Mouse (Mus musculus): ENCODE measurements around the gene Kpna4. TPM values are rescaled to one million over a fixed set of nuclear protein-coding genes. Genes with fewer than 3 reads are reported as not detected.

Gene Kpna4
- polyA plus RNA-seq, 1 experiment from 2014 or later: 30.1 TPM

DNA sequence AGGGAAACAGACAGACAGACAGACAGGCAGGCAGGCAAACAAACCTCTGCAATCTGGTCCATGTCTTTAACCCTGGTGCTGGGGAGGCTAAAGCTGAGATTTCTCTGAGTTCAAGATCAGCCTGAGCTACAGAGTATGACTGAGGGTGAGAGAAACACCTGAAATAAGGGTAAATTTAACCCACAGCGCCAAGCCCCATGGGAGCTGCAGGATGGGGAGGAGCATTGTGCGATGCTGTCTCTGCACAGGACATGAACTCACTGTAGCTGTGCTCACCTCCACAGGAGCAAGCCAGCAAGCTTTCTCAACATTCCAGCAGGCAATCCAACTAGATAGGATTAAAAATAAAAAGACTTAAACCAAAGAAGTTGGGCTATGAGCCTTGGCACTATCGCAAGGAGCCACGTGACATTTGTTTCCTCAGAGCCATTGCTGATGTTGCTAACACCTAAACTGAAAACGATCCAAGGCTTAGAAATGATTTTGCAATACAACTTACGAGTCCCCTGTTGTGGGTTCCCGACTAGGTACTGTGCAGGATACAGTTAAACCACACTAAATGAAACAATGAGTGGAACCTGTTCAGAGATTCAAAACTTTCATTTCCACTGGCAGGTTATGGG, 15.6 kb upstream of the Kpna4 start:
- H3K9ac ChIP-seq: no peak overlapping the region
- no peak overlapping the region for H3K27ac ChIP-seq (replicated peaks)
- no peak overlapping the region for H3K4me2 ChIP-seq (replicated peaks)
- no peaks in the 10 kb centered on the region for H3K27me3 ChIP-seq
- no peaks in the 10 kb centered on the region for H3K36me3 ChIP-seq
- no peaks in the 10 kb centered on the region for H3K9me3 ChIP-seq (replicated peaks)
- H3K4me3 ChIP-seq (replicated peaks): no peak overlapping the region
- H3K4me1 ChIP-seq: no peaks in the 10 kb centered on the region
- WGBS: 87% methylated on average over 7 of the region's 7 CpGs
- ATAC-seq (ENCODE audit: insufficient number of reproducible peaks, low FRiP score, low TSS enrichment, low read depth): no peak

DNA sequence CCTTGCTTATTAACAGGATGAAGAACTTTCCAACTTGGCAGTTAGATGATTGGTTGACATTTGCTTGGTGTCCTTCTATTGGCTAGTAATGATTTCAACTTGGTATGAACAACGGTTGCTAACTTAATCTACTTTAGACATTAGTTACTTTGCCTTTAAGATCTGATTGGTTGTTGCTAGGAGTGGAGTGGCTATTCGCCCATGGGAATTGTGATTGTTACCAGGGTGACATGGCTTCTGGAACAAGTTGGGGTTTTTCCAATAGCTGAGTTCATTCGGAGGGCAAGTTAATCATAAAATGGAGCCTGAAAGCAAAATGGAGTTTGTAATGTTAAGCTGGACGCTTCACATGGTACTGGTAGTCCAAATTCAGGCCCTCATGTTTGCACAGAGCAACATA, 13.9 kb upstream of the Kpna4 start:
- Histone ChIP-seq H3K4me3 (replicated peaks) (no peak overlapping the region), H3K9ac (no peak overlapping the region), H3K27ac (replicated peaks) (no peak overlapping the region), H3K36me3 (no peaks in the 10 kb centered on the region), H3K4me2 (replicated peaks) (no peak overlapping the region), H3K4me1 (no peaks in the 10 kb centered on the region), H3K9me3 (replicated peaks) (no peaks in the 10 kb centered on the region), H3K27me3 (no peaks in the 10 kb centered on the region)
- ATAC-seq (ENCODE audit: insufficient number of reproducible peaks, low FRiP score, low TSS enrichment, low read depth): no peak
- 83% methylated on average over 4 of the region's 4 CpGs for whole genome bisulfite sequencing

DNA sequence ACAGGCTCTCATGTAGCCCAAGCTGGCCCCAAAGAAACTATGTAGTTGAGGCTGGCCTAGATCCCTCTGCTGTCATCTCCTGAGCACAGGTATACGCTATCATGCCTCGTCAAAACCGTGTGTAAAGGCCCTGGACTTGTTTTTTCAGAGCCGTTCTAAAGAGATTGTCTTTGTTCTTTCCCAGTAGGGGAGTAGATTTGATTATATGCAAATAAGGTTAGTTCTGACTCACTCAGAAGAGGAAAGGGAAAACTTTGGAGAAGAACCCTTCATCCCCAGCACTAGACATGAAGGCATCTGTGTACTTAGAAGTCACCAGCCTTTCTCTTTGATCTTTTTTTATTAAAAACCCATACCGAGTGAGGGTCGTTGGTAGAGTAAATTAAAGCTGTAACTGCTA, 9.1 kb upstream of the Kpna4 start:
- H3K9ac ChIP-seq: no peak overlapping the region
- WGBS: 74% methylated on average over 6 of the region's 6 CpGs
- no peak overlapping the region for H3K27ac ChIP-seq (replicated peaks)
- no peaks in the 10 kb centered on the region for H3K9me3 ChIP-seq (replicated peaks)
- no peak overlapping the region for H3K4me3 ChIP-seq (replicated peaks)
- H3K36me3 ChIP-seq: no peaks in the 10 kb centered on the region
- ATAC-seq (ENCODE audit: insufficient number of reproducible peaks, low FRiP score, low TSS enrichment, low read depth): no peak
- no peaks in the 10 kb centered on the region for H3K27me3 ChIP-seq
- H3K4me2 ChIP-seq (replicated peaks): no peak overlapping the region
- no peaks in the 10 kb centered on the region for H3K4me1 ChIP-seq

DNA sequence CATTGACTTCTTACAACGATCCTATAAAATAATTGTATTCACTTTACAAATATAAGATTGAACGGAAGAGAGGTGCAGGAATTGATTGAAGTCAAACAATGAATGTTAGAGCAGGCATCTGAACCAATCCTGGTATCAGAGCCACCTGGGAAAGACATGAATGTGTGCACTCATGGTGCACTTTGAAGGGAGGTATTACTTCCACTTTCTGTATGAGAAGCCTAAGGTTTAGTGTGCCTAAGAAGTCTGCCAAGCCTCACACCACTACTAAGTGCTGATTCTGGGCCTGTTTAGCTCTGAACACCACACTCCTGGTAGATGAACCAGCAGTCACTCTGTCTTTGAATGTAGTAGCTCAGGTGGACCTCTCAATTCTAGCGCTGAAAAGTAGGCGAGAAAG, 4.1 kb upstream of the Kpna4 start:
- no peaks in the 10 kb centered on the region for H3K9me3 ChIP-seq (replicated peaks)
- no peaks in the 10 kb centered on the region for H3K4me1 ChIP-seq
- H3K27ac ChIP-seq (replicated peaks): no peak overlapping the region
- ATAC-seq (ENCODE audit: insufficient number of reproducible peaks, low FRiP score, low TSS enrichment, low read depth): no peak
- no peaks in the 10 kb centered on the region for H3K27me3 ChIP-seq
- no peaks in the 10 kb centered on the region for H3K36me3 ChIP-seq
- 86% methylated on average over 4 of the region's 4 CpGs for WGBS
- no peak overlapping the region for H3K9ac ChIP-seq
- no peak overlapping the region for H3K4me2 ChIP-seq (replicated peaks)
- no peak overlapping the region for H3K4me3 ChIP-seq (replicated peaks)

DNA sequence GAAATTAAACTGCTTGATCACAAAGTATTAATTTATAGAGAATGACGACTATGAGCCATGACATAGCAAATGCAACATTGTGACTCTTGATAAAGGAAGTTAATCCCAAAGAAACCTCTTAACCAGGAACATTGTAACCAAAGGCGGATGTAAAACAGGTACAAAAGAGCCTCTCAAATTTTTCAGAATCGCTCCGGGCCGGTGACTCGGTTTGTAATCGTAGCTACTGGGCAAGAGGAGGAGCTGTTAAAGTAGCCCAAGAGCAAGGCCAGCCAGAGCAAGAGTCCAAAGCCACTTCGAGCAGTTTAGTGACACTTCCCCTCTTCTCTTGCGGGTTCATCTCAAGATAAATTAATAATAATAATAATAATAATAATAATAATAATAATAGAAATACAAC, 780 bp upstream of the Kpna4 start:
- H3K27ac ChIP-seq (replicated peaks): no peak overlapping the region
- H3K36me3 ChIP-seq: no peaks in the 10 kb centered on the region
- H3K27me3 ChIP-seq: no peaks in the 10 kb centered on the region
- 7% methylated on average over 9 of the region's 9 CpGs for WGBS
- peak overlapping the region; percentile 84 for H3K4me3 ChIP-seq (replicated peaks)
- H3K4me1 ChIP-seq: no peaks in the 10 kb centered on the region
- peak overlapping the region; percentile 73 for H3K4me2 ChIP-seq (replicated peaks)
- peak overlapping the region; percentile 44; the same call in 1 of the 2 replicates for H3K9ac ChIP-seq
- H3K9me3 ChIP-seq (replicated peaks): no peaks in the 10 kb centered on the region
- no peak for ATAC-seq (ENCODE audit: insufficient number of reproducible peaks, low FRiP score, low TSS enrichment, low read depth)

DNA sequence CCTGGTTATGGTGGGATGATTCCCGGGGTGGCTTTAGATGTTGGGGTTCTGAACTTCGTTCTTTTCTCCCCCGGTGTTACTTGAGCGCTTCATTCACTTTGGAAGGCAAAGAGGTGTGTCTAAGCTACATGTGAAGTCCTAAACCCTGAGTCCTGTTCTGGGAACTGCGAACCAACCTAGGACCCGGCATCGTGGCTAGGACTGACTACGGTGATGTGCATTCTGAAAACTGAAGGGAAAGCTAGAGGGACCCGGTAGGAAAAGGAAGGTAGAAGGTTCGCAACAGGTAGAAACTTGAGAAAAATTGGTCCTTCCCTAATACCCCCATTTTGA, 399 bp upstream of the Kpna4 start:
- Histone ChIP-seq H3K27ac (replicated peaks) (peak overlapping the region; percentile 96; the same call in 1 of the 2 replicates), H3K9me3 (replicated peaks) (no peaks in the 10 kb centered on the region), H3K27me3 (no peaks in the 10 kb centered on the region), H3K4me3 (replicated peaks) (peak overlapping the region; percentile 84), H3K4me2 (replicated peaks) (peak overlapping the region; percentile 73), H3K9ac (peak overlapping the region; percentile 44), H3K4me1 (no peaks in the 10 kb centered on the region), H3K36me3 (no peaks in the 10 kb centered on the region)
- under 1% methylated on average over 10 of the region's 10 CpGs for WGBS
- peak; percentile 37 for ATAC-seq (ENCODE audit: insufficient number of reproducible peaks, low FRiP score, low TSS enrichment, low read depth)

DNA sequence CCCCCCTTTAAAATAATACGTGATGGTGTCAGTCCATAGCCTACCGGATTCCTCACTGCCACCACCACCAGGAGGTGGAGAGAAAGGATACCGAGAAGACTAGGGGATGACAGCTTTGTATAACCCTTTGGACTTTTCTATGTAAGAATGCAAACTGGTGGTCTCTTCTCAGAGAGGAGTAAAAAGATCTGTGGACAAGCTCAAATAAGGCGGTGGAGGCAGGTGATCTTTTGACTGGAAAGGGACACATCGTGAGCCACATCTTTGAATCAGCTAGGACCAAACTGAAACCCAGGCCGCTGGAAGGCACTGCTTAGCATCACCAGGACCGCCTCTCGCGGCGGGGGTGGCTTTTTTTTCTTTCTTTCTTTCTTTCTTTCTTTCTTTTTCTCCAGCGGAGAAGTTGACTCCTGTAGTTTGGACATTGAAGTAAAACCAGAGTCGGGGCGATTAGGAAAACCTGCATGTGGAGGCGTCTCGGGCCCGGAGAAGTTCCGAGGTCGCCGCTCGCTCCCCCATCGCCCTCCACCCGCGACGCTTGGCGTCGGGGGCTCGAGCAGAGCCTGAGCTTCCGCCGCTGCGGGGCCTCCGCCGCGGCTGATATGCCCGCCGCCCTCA, 913 bp downstream of the Kpna4 start:
- ATAC-seq (ENCODE audit: insufficient number of reproducible peaks, low FRiP score, low TSS enrichment, low read depth): no peak
- no peaks in the 10 kb centered on the region for H3K36me3 ChIP-seq
- 0% methylated on average over 35 of the region's 35 CpGs for whole genome bisulfite sequencing
- H3K4me2 ChIP-seq (replicated peaks): peak overlapping the region; percentile 73
- peak overlapping the region; percentile 84 for H3K4me3 ChIP-seq (replicated peaks)
- H3K4me1 ChIP-seq: no peaks in the 10 kb centered on the region
- no peaks in the 10 kb centered on the region for H3K27me3 ChIP-seq
- H3K9ac ChIP-seq: peak overlapping the region; percentile 88
- no peaks in the 10 kb centered on the region for H3K9me3 ChIP-seq (replicated peaks)
- peak overlapping the region; percentile 96 for H3K27ac ChIP-seq (replicated peaks)

DNA sequence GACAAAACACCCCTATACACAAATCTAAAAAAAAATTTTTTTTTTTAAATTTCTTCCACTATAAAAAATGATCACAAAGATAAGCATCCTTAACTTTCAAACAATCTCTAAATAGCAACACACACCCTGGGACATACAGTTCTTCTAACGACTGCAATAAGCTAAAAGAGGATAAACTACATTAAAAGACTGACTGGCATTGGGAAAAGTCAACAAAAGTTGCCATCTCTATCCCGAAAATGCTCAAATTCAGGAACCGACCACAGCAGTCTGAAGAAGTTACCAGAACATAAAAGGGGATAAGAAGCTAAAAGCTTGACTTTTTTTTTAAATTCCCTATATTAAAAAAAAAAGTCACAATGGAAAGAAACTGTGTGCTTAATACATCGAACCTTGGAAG, 1.5 kb downstream of the Kpna4 start:
- no peaks in the 10 kb centered on the region for H3K4me1 ChIP-seq
- H3K9ac ChIP-seq: no peak overlapping the region; the same call in 1 of the 2 replicates
- H3K27ac ChIP-seq (replicated peaks): no peak overlapping the region
- 12% methylated on average over 4 of the region's 4 CpGs for WGBS
- no peaks in the 10 kb centered on the region for H3K9me3 ChIP-seq (replicated peaks)
- peak overlapping the region; percentile 73 for H3K4me2 ChIP-seq (replicated peaks)
- ATAC-seq (ENCODE audit: insufficient number of reproducible peaks, low FRiP score, low TSS enrichment, low read depth): no peak
- H3K27me3 ChIP-seq: no peaks in the 10 kb centered on the region
- no peaks in the 10 kb centered on the region for H3K36me3 ChIP-seq
- peak overlapping the region; percentile 84 for H3K4me3 ChIP-seq (replicated peaks)

DNA sequence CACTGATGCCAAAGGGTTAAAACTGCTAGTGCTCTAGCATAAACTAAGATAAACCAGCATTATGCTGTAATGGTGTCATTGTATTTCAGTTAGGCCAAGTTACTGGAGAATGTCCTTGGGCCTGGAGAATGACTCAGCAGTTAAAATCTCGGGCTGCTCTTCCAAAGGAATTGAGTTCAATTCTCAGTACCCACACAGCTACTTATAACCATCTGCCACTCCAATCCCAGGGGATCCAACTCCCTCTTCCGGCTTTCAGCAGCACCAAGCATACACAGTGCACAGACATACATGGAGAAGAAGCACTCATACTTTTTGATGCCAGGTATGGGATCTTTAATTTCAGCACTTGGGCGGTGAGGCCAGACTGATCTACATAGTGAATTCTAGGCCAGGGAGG, 8.1 kb downstream of the Kpna4 start:
- no peaks in the 10 kb centered on the region for H3K4me1 ChIP-seq
- no peaks in the 10 kb centered on the region for H3K36me3 ChIP-seq
- H3K4me3 ChIP-seq (replicated peaks): no peak overlapping the region
- H3K27ac ChIP-seq (replicated peaks): no peak overlapping the region
- ATAC-seq (ENCODE audit: insufficient number of reproducible peaks, low FRiP score, low TSS enrichment, low read depth): peak; percentile 57; the same call in 1 of the 2 replicates
- H3K9me3 ChIP-seq (replicated peaks): no peaks in the 10 kb centered on the region
- 58% methylated on average over 3 of the region's 3 CpGs for WGBS
- H3K4me2 ChIP-seq (replicated peaks): no peak overlapping the region
- H3K9ac ChIP-seq: no peak overlapping the region
- H3K27me3 ChIP-seq: no peaks in the 10 kb centered on the region

DNA sequence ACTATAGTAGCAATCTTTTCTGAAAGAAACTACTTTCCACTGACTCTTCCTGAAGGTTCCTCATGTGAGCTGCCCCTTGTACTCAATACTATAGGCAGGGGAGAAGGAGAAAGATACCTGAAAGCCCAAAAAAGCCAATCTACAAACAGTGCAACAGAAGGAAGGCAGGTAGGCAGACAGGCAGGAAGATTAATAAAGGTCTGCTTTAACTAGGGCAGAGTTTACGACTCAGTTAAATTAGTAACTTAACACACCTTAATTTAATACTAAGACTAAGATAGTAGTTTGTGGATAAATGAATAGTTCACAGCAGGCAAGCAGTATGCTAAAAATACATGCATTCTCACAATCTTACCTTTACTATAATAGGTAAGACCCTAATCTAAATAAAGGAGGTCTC, 12.2 kb downstream of the Kpna4 start:
- Histone ChIP-seq H3K4me1 (no peaks in the 10 kb centered on the region), H3K9me3 (replicated peaks) (no peaks in the 10 kb centered on the region), H3K9ac (no peak overlapping the region), H3K27ac (replicated peaks) (no peak overlapping the region), H3K4me2 (replicated peaks) (no peak overlapping the region), H3K4me3 (replicated peaks) (no peak overlapping the region), H3K36me3 (no peaks in the 10 kb centered on the region), H3K27me3 (no peaks in the 10 kb centered on the region)
- 78% methylated on average over 1 of the region's 1 CpGs for WGBS
- no peak for ATAC-seq (ENCODE audit: insufficient number of reproducible peaks, low FRiP score, low TSS enrichment, low read depth)

DNA sequence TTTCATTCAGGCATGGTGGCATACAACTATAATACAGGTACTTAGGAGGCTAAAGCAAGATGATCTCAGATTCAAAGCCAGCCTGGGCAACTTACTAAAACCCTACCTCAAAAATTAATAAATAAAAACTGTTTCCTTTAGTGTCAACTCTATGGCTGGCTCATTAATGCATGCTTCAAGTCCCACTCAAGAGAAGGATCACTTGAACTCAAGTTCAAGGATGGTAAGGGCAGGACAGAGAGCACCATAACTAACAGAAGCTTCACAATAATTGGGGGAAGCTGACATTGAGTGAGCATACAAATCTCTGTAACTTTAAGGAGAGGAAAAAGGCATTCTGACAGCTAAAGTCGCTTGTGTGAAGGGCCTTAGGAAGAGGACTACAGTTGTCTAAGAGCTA, 13.0 kb downstream of the Kpna4 start:
- Histone ChIP-seq H3K36me3 (no peaks in the 10 kb centered on the region), H3K9ac (no peak overlapping the region), H3K9me3 (replicated peaks) (no peaks in the 10 kb centered on the region), H3K27me3 (no peaks in the 10 kb centered on the region), H3K27ac (replicated peaks) (no peak overlapping the region), H3K4me1 (no peaks in the 10 kb centered on the region), H3K4me2 (replicated peaks) (no peak overlapping the region), H3K4me3 (replicated peaks) (no peak overlapping the region)
- no peak for ATAC-seq (ENCODE audit: insufficient number of reproducible peaks, low FRiP score, low TSS enrichment, low read depth)
- WGBS: 70% methylated on average over 1 of the region's 1 CpGs

DNA sequence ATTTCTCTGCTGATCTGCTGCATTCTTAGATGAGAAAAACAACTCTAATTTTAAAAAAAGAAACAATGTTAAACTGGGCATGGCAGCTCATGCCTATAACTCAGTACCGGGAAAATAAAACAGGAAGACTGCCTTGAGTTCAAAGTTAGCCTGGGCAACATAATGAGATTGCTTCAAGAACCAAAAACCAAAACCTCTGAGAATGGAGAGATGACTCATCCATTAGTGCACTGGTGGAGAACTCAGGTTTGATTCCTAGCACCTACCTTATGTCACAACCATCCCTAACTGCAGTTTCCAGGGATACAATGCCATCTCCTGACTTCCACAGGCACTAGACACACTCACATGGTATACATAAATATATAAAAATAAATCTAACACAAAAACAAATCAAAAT, 17.8 kb downstream of the Kpna4 start:
- no peak for ATAC-seq (ENCODE audit: insufficient number of reproducible peaks, low FRiP score, low TSS enrichment, low read depth)
- Histone ChIP-seq H3K36me3 (no peaks in the 10 kb centered on the region), H3K27me3 (no peaks in the 10 kb centered on the region), H3K4me2 (replicated peaks) (no peak overlapping the region), H3K4me1 (no peaks in the 10 kb centered on the region), H3K9me3 (replicated peaks) (no peaks in the 10 kb centered on the region), H3K4me3 (replicated peaks) (no peak overlapping the region), H3K9ac (no peak overlapping the region), H3K27ac (replicated peaks) (no peak overlapping the region)
- WGBS: 93% methylated on average over 1 of the region's 1 CpGs

Data from embryonic facial prominence, embryonic 15.5 days (tissue).